Mouse (Mus musculus) heart, adult 2 months (tissue): ENCODE results near the gene Fosl2. TPM values are rescaled to one million over a fixed set of nuclear protein-coding genes. Genes with fewer than 3 reads are reported as not detected.

Source experiments
- DNase-seq, 2 experiments: peaks; one replicate each; pipeline ENCODE4 v3.0.0; 2021
- H3K27ac ChIP-seq: fragments of 200-600 bp; 2 replicates; pipeline ENCODE4 v1.8.1; 2022
- H3K27me3 ChIP-seq: fragments of 200-500 bp; 2 replicates; pipeline ENCODE4 v1.6.1; 2012; ENCODE audit warnings: mild to moderate bottlenecking, low read length, inconsistent platforms, mixed read lengths; ENCODE audit not compliant: control insufficient read depth, insufficient read depth
- H3K36me3 ChIP-seq: fragments of 200-500 bp; 2 replicates; pipeline ENCODE4 v1.6.1; 2012; ENCODE audit warnings: low read length, inconsistent platforms; ENCODE audit not compliant: control insufficient read depth, insufficient read depth
- H3K4me1 ChIP-seq: fragments of 200-500 bp; 2 replicates; pipeline ENCODE4 v1.6.1; 2011; ENCODE audit warnings: low read length; ENCODE audit not compliant: control insufficient read depth, insufficient read depth
- H3K4me3 ChIP-seq: fragments of 200-600 bp; 2 replicates; pipeline ENCODE4 v1.8.1; 2022
- H3K79me2 ChIP-seq: fragments of 200-500 bp; replicated peaks from 2 replicates; pipeline ENCODE4 v1.6.1; 2012; ENCODE audit warnings: mild to moderate bottlenecking, inconsistent platforms, low read length, moderate library complexity, mixed read lengths; ENCODE audit not compliant: control insufficient read depth, insufficient read depth
- H3K9ac ChIP-seq: fragments of 200-500 bp; 2 replicates; pipeline ENCODE4 v1.6.1; 2012; ENCODE audit warnings: low read depth, mild to moderate bottlenecking, control low read depth, inconsistent platforms, low read length, mixed read lengths
- CTCF ChIP-seq: fragments of 200-600 bp; IDR thresholded peaks from 2 replicates; pipeline ENCODE4 v1.8.1; 2022; ENCODE audit warnings: antibody characterized with exemption, mild to moderate bottlenecking, moderate library complexity
- EP300 ChIP-seq: fragments of 200-500 bp; IDR thresholded peaks from 2 replicates; pipeline ENCODE4 v1.6.1; 2011; ENCODE audit warnings: low read depth, low read length, control low read depth; ENCODE audit not compliant: insufficient read depth
- POLR2A ChIP-seq: fragments of 200-500 bp; IDR thresholded peaks from 2 replicates; pipeline ENCODE4 v1.6.1; 2011; ENCODE audit warnings: mild to moderate bottlenecking, low read depth, low read length, control low read depth; ENCODE audit not compliant: insufficient read depth
- WGBS: fragments of 180-500 bp; shearing (Covaris S2); methylation state at CpG from one replicate; pipeline ENCODE4 v1.1.7; 2018; 5-methylcytosine and 5-hydroxymethylcytosine counted together
- intact Hi-C: fragments of 180-260 bp; cut with DNase I; formaldehyde crosslinking; loops from one replicate; pipeline ENCODE4 v1.15.1; 2025
- polyA plus RNA-seq: library from polyadenylated mRNA; depleted of rRNA; stranded (reverse); fragments of >200 nt; gene quantifications from 2 replicates; pipeline ENCODE4 v1.2.3, GENCODE M21; 2012
- total RNA-seq, 2 experiments: library from RNA; stranded (reverse); gene quantifications; 2 replicates each; pipeline ENCODE4 v1.2.3; 2021

Fosl2 gene
- total and polyA plus RNA-seq, 3 experiments, result 10.2 to 26.6 (median 21.2) TPM

DNA sequence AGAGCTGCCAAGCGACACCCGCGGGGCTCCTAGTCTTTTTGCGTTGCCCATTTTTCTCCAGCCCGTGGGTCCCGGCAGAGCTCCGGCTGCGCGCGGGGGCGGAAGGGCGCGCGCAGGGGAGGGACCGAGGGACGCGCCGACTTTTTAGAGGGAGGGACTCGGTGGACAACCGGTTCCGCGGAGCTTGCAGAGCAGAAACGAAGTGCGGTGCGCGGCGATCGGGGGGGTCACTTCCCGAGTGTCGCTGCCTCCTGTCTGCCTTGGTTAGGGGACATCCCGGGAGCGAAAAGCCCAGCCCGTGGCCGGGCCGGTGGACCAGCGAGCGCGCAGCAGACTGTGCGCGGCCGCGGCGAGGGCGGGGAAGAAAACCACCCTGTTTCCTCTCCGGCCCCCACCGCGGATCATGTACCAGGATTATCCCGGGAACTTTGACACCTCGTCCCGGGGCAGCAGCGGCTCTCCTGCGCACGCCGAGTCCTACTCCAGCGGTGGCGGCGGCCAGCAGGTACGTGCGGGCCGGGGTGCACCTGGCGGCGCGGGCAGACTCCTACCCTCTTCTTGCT is 781 bp downstream of the Fosl2 start:
- H3K4me3 ChIP-seq, result peak overlapping the region; percentile 96
- TF ChIP-seq EP300 (no peak), CTCF (no peak), POLR2A (peak; percentile 77)
- WGBS, result under 1% methylated on average over 62 of the region's 63 CpGs
- no peaks in the 10 kb centered on the region for H3K79me2 ChIP-seq
- peaks cover 8% of the 10 kb centered on the region; the same call in 1 of the 2 replicates for H3K36me3 ChIP-seq
- intact Hi-C loops, result loop anchor here (1.0 to 5.0 kb wide), 3 partner anchors 61 to 524 kb away; partner anchors contain the start of genes Babam2 and Rbks
- peak overlapping the region; percentile 92 for H3K9ac ChIP-seq
- H3K4me1 ChIP-seq, result peaks cover 8% of the 10 kb centered on the region
- H3K27ac ChIP-seq, result peak overlapping the region; percentile 99
- peak; percentile 90 for DNase-seq
- no peaks in the 10 kb centered on the region for H3K27me3 ChIP-seq

DNA sequence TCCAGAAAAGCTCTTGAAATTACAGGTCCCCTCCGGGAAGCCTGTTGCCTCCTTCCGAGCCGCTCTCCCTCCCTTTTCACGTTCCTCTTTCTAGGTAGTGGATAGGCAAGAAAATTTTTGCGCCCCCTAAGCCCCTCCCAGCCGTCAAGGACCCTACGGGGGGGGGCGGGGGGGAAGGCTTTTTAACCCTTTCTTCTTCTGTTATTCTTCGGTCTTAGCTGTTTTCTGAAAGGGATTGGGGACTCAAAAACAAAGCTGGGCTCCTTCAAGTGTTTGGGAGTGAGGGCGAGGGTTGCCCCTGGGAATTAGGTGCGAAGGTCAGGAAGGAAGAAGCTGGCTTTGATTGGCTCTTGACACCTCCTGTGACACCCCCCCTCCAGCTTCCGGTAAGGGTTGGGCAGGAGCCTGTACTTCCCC is 1.5 kb downstream of the Fosl2 start:
- Histone ChIP-seq H3K27me3 (no peaks in the 10 kb centered on the region), H3K27ac (peak overlapping the region; percentile 99), H3K79me2 (peaks cover 3% of the 10 kb centered on the region), H3K4me3 (peak overlapping the region; percentile 96), H3K36me3 (peaks cover 13% of the 10 kb centered on the region), H3K9ac (peak overlapping the region; percentile 92), H3K4me1 (peaks cover 12% of the 10 kb centered on the region)
- DNase-seq, result peak in 1 of 2 experiments; percentile 45
- intact Hi-C loops, result loop anchor here (2.0 to 5.0 kb wide), 2 partner anchors 440 to 525 kb away; partner anchors contain the start of genes Babam2 and Rbks
- under 1% methylated on average over 12 of the region's 12 CpGs for WGBS
- TF ChIP-seq EP300, result 0 out of 2 replicates have a peak, but pooled peaks have one; percentile 20
- TF ChIP-seq POLR2A, result peak; percentile 51
- no peak for TF ChIP-seq CTCF

DNA sequence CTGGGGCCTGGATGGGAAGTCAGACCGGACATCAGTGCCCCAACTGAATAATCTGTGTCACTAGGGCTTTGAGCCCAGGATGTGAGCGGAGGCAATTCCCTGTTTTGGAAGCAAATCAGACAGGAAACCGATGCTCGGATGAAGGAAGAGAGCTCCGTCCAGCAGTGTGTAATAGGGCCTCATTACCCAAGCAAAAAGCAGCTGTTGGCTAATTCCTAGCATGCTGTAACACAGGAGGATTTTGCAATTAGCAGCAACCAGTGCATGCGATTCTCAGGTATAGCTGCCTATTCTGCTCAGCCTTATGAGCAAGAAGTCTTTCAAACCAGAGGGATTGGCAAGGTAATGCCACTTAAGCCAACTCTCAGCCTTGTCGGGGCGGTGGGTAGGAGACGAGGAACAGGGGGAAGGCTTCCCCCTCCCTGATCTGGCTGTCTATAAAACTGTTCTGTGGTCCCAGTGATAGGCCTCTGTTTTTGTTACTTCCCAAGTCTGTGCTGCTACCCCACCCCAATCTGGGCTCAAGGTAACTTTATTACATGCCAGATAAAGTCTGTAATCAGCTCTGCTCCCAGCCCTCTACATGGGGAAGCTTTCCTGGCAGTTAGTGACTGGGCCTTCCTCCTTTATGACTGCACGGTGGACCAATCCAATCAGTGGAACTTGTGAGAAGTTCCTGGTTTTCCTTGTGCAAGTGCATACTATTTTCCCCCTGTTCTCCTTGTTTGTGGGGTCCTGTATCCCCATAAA is 3.0 kb downstream of the Fosl2 start:
- Histone ChIP-seq H3K27me3 (no peaks in the 10 kb centered on the region), H3K4me1 (peaks cover 24% of the 10 kb centered on the region), H3K27ac (peak overlapping the region; percentile 99), H3K36me3 (peaks cover 26% of the 10 kb centered on the region), H3K4me3 (peak overlapping the region; percentile 96), H3K79me2 (peaks cover 5% of the 10 kb centered on the region), H3K9ac (peak overlapping the region; percentile 74)
- peak; percentile 66 to 71 for DNase-seq
- 4% methylated on average over 10 of the region's 10 CpGs for WGBS
- intact Hi-C loops, result loop anchor here (2.0 to 5.0 kb wide), 3 partner anchors 208 to 526 kb away; no protein-coding TSS in a partner anchor
- TF ChIP-seq CTCF (no peak), EP300 (no peak), POLR2A (no peak)

DNA sequence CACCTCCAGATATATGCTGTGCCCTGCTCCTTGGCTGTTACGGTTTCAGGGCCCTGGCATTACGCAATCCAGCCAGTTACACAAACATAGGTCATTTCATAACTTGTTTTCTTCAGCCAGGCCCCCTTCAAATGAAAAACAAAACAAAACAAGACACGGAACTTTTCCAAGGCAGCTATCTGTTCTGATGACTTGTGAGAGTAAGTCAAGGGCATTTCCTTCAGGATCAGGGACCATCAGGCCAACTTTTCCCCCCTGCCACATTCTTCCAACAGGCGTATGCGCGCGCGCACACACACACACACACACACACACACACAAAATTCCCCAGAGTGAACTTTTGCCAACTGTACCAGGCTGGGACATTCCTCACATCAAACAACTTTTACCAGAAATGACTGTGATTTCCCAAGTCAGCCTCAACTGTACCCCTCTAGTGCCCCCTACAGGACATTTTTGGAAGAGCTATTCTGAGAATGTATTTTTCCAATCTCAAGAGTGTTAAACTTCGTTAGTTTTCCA is 4.0 kb downstream of the Fosl2 start:
- Histone ChIP-seq H3K4me1 (peaks cover 30% of the 10 kb centered on the region), H3K4me3 (0 out of 2 replicates have a peak overlapping the region, but pooled peaks have one; percentile 7), H3K79me2 (peaks cover 5% of the 10 kb centered on the region), H3K9ac (peak overlapping the region; percentile 74; the same call in 1 of the 2 replicates), H3K36me3 (peaks cover 34% of the 10 kb centered on the region), H3K27me3 (no peaks in the 10 kb centered on the region), H3K27ac (peak overlapping the region; percentile 99)
- DNase-seq, result peak in 1 of 2 experiments; percentile 59
- intact Hi-C loops, result loop anchor here (2.0 to 5.0 kb wide), 3 partner anchors 209 to 527 kb away; no protein-coding TSS in a partner anchor
- WGBS, result 4% methylated on average over 9 of the region's 9 CpGs
- peak; percentile 87 for TF ChIP-seq CTCF
- 0 out of 2 replicates have a peak, but pooled peaks have one; percentile 18 for TF ChIP-seq POLR2A
- TF ChIP-seq EP300, result peak; percentile 65; the same call in 1 of the 2 replicates

DNA sequence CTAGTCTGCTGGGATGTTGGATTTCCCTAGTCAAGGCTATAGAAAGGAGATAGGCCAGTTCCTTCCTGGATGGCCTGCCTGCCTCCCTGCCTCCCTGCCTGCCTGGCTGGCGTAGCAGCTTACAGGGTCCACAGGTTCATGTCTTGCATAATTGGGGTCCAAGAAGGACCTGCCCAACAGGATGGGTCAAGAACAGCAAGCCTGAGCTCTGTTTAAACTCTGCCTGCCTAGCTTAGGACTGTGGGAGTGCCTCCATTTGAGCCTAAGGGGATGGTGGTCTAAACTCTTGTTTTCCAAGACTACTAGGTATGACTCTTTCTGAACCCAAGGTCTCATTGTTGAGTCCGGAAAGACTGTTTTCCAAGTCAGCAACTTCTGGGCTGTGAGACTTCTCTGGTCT is 6.3 kb downstream of the Fosl2 start:
- intact Hi-C loops, result loop anchor here (2.0 kb wide), 1 partner anchor 579 kb away; no protein-coding TSS in a partner anchor
- Histone ChIP-seq H3K9ac (no peak overlapping the region), H3K27ac (no peak overlapping the region; the same call in 1 of the 2 replicates), H3K27me3 (no peaks in the 10 kb centered on the region), H3K79me2 (peaks cover 6% of the 10 kb centered on the region), H3K4me1 (peaks cover 44% of the 10 kb centered on the region), H3K36me3 (peaks cover 42% of the 10 kb centered on the region), H3K4me3 (no peak overlapping the region)
- no peak for TF ChIP-seq EP300
- no peak for TF ChIP-seq POLR2A
- no peak for TF ChIP-seq CTCF
- 57% methylated on average over 2 of the region's 2 CpGs for WGBS
- DNase-seq, result no peak
